Mouse (Mus musculus): ENCODE results near the gene Spg20. TPM values are rescaled to one million over a fixed set of nuclear protein-coding genes. Genes with fewer than 3 reads are reported as not detected.

Spg20 gene
- total and polyA plus RNA-seq, 2 experiments: 12.6 to 19.1 TPM

DNA sequence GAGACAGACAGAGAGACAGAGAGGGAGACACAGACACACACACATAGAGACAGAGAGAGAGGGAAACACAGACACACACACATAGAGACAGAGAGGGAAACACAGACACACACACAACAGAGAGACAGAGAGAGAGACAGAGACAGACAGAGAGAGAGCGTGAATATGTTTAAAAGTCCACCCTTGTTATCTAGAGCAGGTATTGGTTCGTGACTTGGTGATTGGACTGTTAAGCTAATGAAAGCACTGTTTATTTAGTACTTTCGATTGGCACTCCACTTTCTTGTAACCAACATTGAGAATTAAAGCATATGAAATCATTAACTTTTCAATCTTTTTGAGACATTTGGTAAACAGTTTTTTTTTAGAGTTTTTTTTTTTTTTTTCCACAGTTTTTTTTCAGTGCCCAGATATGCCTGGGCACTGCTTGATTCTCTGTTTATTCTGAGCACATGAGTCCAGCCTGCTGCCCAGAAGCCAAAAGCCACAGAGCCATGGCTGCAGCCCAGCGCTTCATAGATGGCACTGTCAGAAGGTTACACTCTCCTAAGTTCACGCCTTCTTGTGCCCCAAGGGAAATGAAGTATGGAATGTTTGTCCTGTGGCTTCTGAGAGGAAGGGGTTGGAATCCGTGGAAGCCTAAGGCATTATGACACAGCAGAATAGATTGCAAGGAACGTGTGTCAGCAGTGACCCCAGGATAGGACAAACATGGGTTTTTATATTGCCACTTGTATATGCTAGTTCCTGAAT lies 2.6 kb downstream of the Spg20 start:
- Histone ChIP-seq H3K4me3 (ENCODE audit: insufficient read depth, low read depth, low read length) (no peak overlapping the region), H3K9ac (ENCODE audit: low read depth, low read length) (peak overlapping the region; percentile 56), H3K27me3 (ENCODE audit: control insufficient read depth, insufficient read depth, low read length) (no peaks in the 10 kb centered on the region), H3K36me3 (ENCODE audit: control insufficient read depth, insufficient read depth, low read length) (peaks cover 11% of the 10 kb centered on the region), H3K4me1 (ENCODE audit: control insufficient read depth, insufficient read depth, low read length) (peaks cover 24% of the 10 kb centered on the region), H3K79me2 (ENCODE audit: control insufficient read depth, insufficient read depth, low read length) (peaks cover 12% of the 10 kb centered on the region), H3K27ac (replicated peaks; ENCODE audit: insufficient read depth, low read depth, low read length) (peak overlapping the region; percentile 95)
- TF ChIP-seq CTCF (IDR thresholded peaks at IDR 0.05; ENCODE audit: low read depth, low read length): no peak
- WGBS: 17% methylated on average over 7 of the region's 7 CpGs
- peak; percentile 99 for DNase-seq (ENCODE audit: extremely low read depth, low read depth, low spot score)

DNA sequence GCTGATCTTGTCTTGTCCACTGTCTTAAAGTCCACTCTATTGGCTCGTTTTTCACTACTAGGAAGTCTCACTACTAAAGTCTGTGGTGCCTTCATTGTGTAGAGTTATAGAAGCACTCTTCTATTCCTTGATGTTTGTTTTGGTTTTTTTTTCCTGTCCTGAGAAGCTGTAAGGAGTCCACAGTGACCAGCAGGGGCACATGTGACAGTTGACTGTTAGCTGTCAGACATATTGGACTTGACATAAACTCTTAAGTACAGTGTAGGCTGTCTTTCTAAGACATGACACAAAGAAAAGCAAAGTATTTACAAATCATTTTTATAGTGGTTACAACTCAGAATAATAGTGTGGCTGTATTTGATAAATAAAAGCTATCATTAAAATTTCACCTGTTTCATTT lies 3.2 kb downstream of the Spg20 start:
- H3K79me2 ChIP-seq (ENCODE audit: control insufficient read depth, insufficient read depth, low read length): peaks cover 12% of the 10 kb centered on the region
- H3K27me3 ChIP-seq (ENCODE audit: control insufficient read depth, insufficient read depth, low read length): no peaks in the 10 kb centered on the region
- H3K36me3 ChIP-seq (ENCODE audit: control insufficient read depth, insufficient read depth, low read length): peaks cover 11% of the 10 kb centered on the region
- WGBS: 14% methylated on average over 1 of the region's 1 CpGs
- peak overlapping the region; percentile 26 for H3K27ac ChIP-seq (replicated peaks; ENCODE audit: insufficient read depth, low read depth, low read length)
- no peak overlapping the region for H3K4me3 ChIP-seq (ENCODE audit: insufficient read depth, low read depth, low read length)
- peak; percentile 67 for DNase-seq (ENCODE audit: extremely low read depth, low read depth, low spot score)
- H3K9ac ChIP-seq (ENCODE audit: low read depth, low read length): no peak overlapping the region
- TF ChIP-seq POLR2A (IDR thresholded peaks at IDR 0.05; ENCODE audit: extremely low read depth, insufficient read depth, low read length) (no peak), CTCF (IDR thresholded peaks at IDR 0.05; ENCODE audit: low read depth, low read length) (no peak)
- H3K4me1 ChIP-seq (ENCODE audit: control insufficient read depth, insufficient read depth, low read length): peaks cover 27% of the 10 kb centered on the region

DNA sequence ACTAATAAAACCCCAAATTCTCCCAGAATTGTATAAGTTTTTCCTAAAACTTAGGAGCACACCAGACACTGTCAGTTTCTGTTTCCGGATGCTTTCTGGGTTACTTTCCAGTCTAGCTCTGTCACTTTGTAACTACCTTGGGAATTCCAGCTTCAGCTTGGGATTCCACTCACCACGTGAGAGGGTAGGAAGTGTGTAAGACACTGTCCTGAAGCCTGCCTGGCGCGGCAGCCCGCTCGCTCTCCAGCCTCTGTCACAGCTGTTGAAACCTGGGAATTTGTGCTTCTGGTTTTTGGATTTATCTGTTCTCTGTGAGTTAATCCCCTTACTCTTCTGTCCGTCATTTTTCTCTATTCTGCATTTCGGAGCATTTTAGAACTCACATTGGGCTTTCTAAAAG lies 4.1 kb downstream of the Spg20 start:
- Histone ChIP-seq H3K27me3 (ENCODE audit: control insufficient read depth, insufficient read depth, low read length) (no peaks in the 10 kb centered on the region), H3K4me1 (ENCODE audit: control insufficient read depth, insufficient read depth, low read length) (peaks cover 29% of the 10 kb centered on the region), H3K36me3 (ENCODE audit: control insufficient read depth, insufficient read depth, low read length) (peaks cover 11% of the 10 kb centered on the region), H3K27ac (replicated peaks; ENCODE audit: insufficient read depth, low read depth, low read length) (no peak overlapping the region), H3K9ac (ENCODE audit: low read depth, low read length) (no peak overlapping the region), H3K4me3 (ENCODE audit: insufficient read depth, low read depth, low read length) (no peak overlapping the region), H3K79me2 (ENCODE audit: control insufficient read depth, insufficient read depth, low read length) (peaks cover 19% of the 10 kb centered on the region)
- no peak for DNase-seq (ENCODE audit: extremely low read depth, low read depth, low spot score)
- TF ChIP-seq CTCF (IDR thresholded peaks at IDR 0.05; ENCODE audit: low read depth, low read length) (no peak), POLR2A (IDR thresholded peaks at IDR 0.05; ENCODE audit: extremely low read depth, insufficient read depth, low read length) (no peak)
- 91% methylated on average over 8 of the region's 8 CpGs for WGBS

DNA sequence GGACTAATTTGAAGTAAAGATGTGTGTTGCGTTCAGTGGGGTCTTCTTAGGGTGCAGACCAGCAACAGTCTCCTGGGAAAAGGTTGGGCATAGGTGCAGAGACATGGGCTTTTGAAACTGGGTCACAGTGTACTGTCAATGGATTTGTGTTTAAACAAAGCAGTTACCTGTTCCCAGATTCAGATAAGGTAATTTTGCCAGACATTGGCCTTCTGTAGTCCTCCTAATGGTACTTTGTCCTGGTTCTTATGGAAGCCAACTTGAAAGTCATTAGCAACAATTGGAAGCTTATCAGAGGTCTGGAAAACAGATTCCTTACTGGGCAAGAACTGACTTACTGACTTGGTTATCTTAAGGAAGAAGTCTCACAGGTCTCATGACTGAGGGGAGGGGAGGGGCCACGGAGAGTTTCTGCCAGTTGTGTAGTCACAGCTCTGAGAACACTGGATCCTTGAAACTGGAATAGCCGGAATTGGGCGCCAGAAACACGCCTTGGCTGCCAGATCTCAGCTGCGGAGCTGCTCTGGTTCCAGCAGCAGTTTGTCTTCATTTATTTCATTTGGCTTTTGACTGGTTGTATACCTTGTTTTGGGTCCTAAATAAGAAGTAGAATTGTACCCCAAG lies 7.5 kb downstream of the Spg20 start:
- Histone ChIP-seq H3K79me2 (ENCODE audit: control insufficient read depth, insufficient read depth, low read length) (peaks cover 22% of the 10 kb centered on the region), H3K27me3 (ENCODE audit: control insufficient read depth, insufficient read depth, low read length) (no peaks in the 10 kb centered on the region), H3K36me3 (ENCODE audit: control insufficient read depth, insufficient read depth, low read length) (peaks cover 27% of the 10 kb centered on the region), H3K4me3 (ENCODE audit: insufficient read depth, low read depth, low read length) (no peak overlapping the region), H3K27ac (replicated peaks; ENCODE audit: insufficient read depth, low read depth, low read length) (peak overlapping the region; percentile 84), H3K9ac (ENCODE audit: low read depth, low read length) (no peak overlapping the region), H3K4me1 (ENCODE audit: control insufficient read depth, insufficient read depth, low read length) (peaks cover 20% of the 10 kb centered on the region)
- no peak for TF ChIP-seq CTCF (IDR thresholded peaks at IDR 0.05; ENCODE audit: low read depth, low read length)
- no peak for TF ChIP-seq POLR2A (IDR thresholded peaks at IDR 0.05; ENCODE audit: extremely low read depth, insufficient read depth, low read length)
- peak; percentile 99 for DNase-seq (ENCODE audit: extremely low read depth, low read depth, low spot score)
- 23% methylated on average over 6 of the region's 6 CpGs for WGBS

DNA sequence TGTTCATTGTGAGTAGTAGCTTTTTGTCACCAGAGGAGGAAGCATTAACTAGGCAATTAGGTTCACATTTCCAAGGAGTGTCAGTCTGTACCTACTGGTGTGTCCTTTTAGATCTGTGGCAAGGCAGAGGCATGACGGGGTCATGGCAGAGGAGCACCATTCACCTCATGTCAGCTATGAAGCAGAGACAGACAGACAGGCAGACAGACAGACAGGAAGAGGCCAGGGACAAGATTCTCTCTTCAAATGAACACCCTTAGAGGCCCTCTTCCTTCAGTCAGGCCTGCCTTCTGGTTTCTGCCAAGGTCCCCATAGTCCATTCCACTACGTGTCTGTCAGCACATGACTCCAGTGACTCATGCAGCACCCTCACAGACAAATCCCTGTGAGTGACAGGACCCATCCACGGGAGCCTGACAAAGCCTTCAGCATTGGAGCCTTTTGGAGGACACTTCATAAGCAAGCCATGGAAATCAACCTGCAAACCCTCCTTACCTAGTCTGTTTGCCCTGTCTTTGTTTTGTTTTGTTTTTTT lies 10.5 kb downstream of the Spg20 start:
- H3K27ac ChIP-seq (replicated peaks; ENCODE audit: insufficient read depth, low read depth, low read length): no peak overlapping the region
- H3K27me3 ChIP-seq (ENCODE audit: control insufficient read depth, insufficient read depth, low read length): no peaks in the 10 kb centered on the region
- no peak overlapping the region for H3K4me3 ChIP-seq (ENCODE audit: insufficient read depth, low read depth, low read length)
- peaks cover 10% of the 10 kb centered on the region for H3K79me2 ChIP-seq (ENCODE audit: control insufficient read depth, insufficient read depth, low read length)
- DNase-seq (ENCODE audit: extremely low read depth, low read depth, low spot score): no peak
- H3K9ac ChIP-seq (ENCODE audit: low read depth, low read length): no peak overlapping the region
- peaks cover 37% of the 10 kb centered on the region for H3K36me3 ChIP-seq (ENCODE audit: control insufficient read depth, insufficient read depth, low read length)
- 84% methylated on average over 3 of the region's 3 CpGs for WGBS
- H3K4me1 ChIP-seq (ENCODE audit: control insufficient read depth, insufficient read depth, low read length): peaks cover 13% of the 10 kb centered on the region
- TF ChIP-seq CTCF (IDR thresholded peaks at IDR 0.05; ENCODE audit: low read depth, low read length) (no peak), POLR2A (IDR thresholded peaks at IDR 0.05; ENCODE audit: extremely low read depth, insufficient read depth, low read length) (no peak)

DNA sequence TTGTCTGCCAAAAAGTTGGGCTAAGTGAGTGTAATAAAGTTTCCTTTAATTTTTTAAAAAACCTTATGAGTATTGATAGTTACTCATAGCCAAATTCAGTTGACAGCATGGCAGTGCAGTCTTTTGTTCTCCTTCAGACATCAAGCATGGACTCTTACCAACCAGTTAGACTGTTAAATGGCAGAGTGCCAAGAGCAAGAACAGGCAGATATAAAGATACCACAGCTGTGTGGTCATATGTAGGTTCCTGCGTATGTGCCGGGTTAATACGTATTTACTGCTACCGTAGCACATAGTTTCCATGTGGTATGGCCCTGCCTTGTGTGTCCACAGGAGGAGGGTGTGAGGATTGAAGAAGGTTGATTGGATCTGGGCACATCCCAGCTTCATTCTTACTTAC lies 11.2 kb downstream of the Spg20 start:
- Histone ChIP-seq H3K36me3 (ENCODE audit: control insufficient read depth, insufficient read depth, low read length) (peaks cover 34% of the 10 kb centered on the region), H3K9ac (ENCODE audit: low read depth, low read length) (no peak overlapping the region), H3K27me3 (ENCODE audit: control insufficient read depth, insufficient read depth, low read length) (no peaks in the 10 kb centered on the region), H3K27ac (replicated peaks; ENCODE audit: insufficient read depth, low read depth, low read length) (no peak overlapping the region), H3K4me3 (ENCODE audit: insufficient read depth, low read depth, low read length) (no peak overlapping the region), H3K4me1 (ENCODE audit: control insufficient read depth, insufficient read depth, low read length) (peaks cover 12% of the 10 kb centered on the region), H3K79me2 (ENCODE audit: control insufficient read depth, insufficient read depth, low read length) (peaks cover 10% of the 10 kb centered on the region)
- TF ChIP-seq CTCF (IDR thresholded peaks at IDR 0.05; ENCODE audit: low read depth, low read length) (no peak), POLR2A (IDR thresholded peaks at IDR 0.05; ENCODE audit: extremely low read depth, insufficient read depth, low read length) (no peak)
- WGBS: 96% methylated on average over 4 of the region's 4 CpGs
- no peak for DNase-seq (ENCODE audit: extremely low read depth, low read depth, low spot score)
